In the genomic region with DNA sequence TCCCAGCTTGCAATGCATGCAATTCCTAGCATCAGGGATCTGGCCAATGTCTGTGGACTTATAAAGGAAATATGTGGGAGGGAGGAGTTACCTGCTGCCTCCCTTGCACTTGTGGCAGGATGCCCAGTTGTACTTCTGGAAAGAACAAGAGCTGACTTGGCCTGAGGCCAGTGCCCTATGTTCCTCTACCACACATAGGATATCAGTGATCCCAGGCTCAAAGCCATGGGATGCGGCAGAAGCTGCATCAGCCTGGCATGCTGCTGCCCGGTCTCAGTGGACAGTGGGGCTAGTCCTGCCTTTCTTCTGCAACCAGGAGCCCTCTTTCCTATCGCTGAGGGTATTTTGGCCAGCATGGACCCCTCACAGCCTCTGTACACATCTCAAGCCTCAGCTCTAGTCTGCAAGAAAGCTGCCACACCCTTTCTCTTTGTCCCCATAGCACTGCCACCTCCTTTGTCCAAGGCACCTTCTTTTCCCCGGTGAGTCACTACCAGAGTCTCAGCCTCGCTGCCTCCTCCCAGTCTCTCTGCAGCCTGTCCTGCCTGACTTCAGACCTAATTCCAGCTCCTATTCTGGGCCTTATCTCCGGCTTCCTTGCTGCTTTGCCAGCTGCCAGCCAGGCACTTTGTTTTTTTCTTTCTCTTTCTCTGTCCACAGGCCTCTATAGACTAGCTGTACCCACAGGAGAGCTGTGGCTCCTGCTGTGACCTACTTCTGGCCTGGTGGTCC, we compare ENCODE assay signal across 8 mouse cellular contexts. TPM values are rescaled to one million over a fixed set of nuclear protein-coding genes. Genes with fewer than 3 reads are reported as not detected.
DNase-seq lines count a peak whose midpoint lies in the region; ATAC-seq and TF ChIP-seq lines count a peak whose summit lies in the region.

No protein-coding gene starts in this region.

- DNase-seq in hindbrain, embryonic 10.5 days (ENCODE audit: low spot score) = no peak
- no peak for DNase-seq in hindbrain, embryonic 11.5 days (ENCODE audit: low spot score)
- peak; percentile 85 to 90 for DNase-seq in cerebellum, adult 2 months
- DNase-seq in heart, adult 9 months (ENCODE audit: low spot score in 2 of 2) = peak; percentile 66 to 75
- DNase-seq in kidney, adult 9 months = peak; percentile 94
- peak; percentile 76 for DNase-seq in ovary, postnatal 36 days (ENCODE audit: low spot score)
- DNase-seq in embryo, embryonic 11 days = no peak

- H3K4me2 ChIP-seq in hindbrain, embryonic 11.5 days (replicated peaks; ENCODE audit: low read depth, low read length) = no peak overlapping the region
- no peak overlapping the region for H3K4me2 ChIP-seq in liver, embryonic 12.5 days

- H3K36me3 ChIP-seq in hindbrain, embryonic 10.5 days = peaks cover 8% of the 10 kb centered on the region; the same call in 1 of the 2 replicates
- H3K36me3 ChIP-seq in hindbrain, embryonic 11.5 days (ENCODE audit: control insufficient read depth, insufficient read depth, low read length) = no peaks in the 10 kb centered on the region
- H3K36me3 ChIP-seq in liver, embryonic 12.5 days = 0 out of 2 replicates have a peak, but pooled peaks cover 2% of the 10 kb centered on the region

- H3K27me3 ChIP-seq in hindbrain, embryonic 10.5 days (ENCODE audit: insufficient read depth, poor library complexity, severe bottlenecking) = no peaks in the 10 kb centered on the region
- H3K27me3 ChIP-seq in hindbrain, embryonic 11.5 days (ENCODE audit: control insufficient read depth, insufficient read depth, low read length) = no peaks in the 10 kb centered on the region
- H3K27me3 ChIP-seq in cerebellum, adult 2 months (ENCODE audit: control insufficient read depth, insufficient read depth, low read length) = no peaks in the 10 kb centered on the region
- no peaks in the 10 kb centered on the region for H3K27me3 ChIP-seq in liver, embryonic 12.5 days (replicated peaks)

- TF ChIP-seq CTCF in cerebellum, adult 2 months (IDR thresholded peaks at IDR 0.05; ENCODE audit: borderline replicate concordance, insufficient read depth, low read depth, low read length) = no peak

- H3K4me3 ChIP-seq in hindbrain, embryonic 10.5 days = no peak overlapping the region
- no peak overlapping the region for H3K4me3 ChIP-seq in hindbrain, embryonic 11.5 days (ENCODE audit: low read depth, low read length)
- no peak overlapping the region for H3K4me3 ChIP-seq in cerebellum, adult 2 months (replicated peaks; ENCODE audit: insufficient read depth, low read depth, low read length)
- no peak overlapping the region for H3K4me3 ChIP-seq in liver, embryonic 12.5 days

- H3K4me1 ChIP-seq in hindbrain, embryonic 10.5 days (replicated peaks) = peaks cover 62% of the 10 kb centered on the region
- H3K4me1 ChIP-seq in hindbrain, embryonic 11.5 days (replicated peaks; ENCODE audit: control insufficient read depth, insufficient read depth, low read length) = peaks cover 14% of the 10 kb centered on the region
- peaks cover 74% of the 10 kb centered on the region for H3K4me1 ChIP-seq in cerebellum, adult 2 months (ENCODE audit: control insufficient read depth, insufficient read depth, low read length)
- H3K4me1 ChIP-seq in liver, embryonic 12.5 days = peaks cover 65% of the 10 kb centered on the region

- no peaks in the 10 kb centered on the region for H3K9me3 ChIP-seq in hindbrain, embryonic 10.5 days
- H3K9me3 ChIP-seq in hindbrain, embryonic 11.5 days (ENCODE audit: control insufficient read depth, low read length) = no peaks in the 10 kb centered on the region
- no peaks in the 10 kb centered on the region for H3K9me3 ChIP-seq in liver, embryonic 12.5 days (replicated peaks)

- 76% methylated on average over 6 of the region's 6 CpGs for WGBS in hindbrain, embryonic 10.5 days
- WGBS in hindbrain, embryonic 11.5 days = 80% methylated on average over 6 of the region's 6 CpGs
- WGBS in cerebellum, adult 2 months = 4% methylated on average over 6 of the region's 6 CpGs
- 69% methylated on average over 6 of the region's 6 CpGs for WGBS in liver, embryonic 12.5 days (ENCODE audit: insufficient replicate concordance)

- peak overlapping the region; percentile 65 for H3K27ac ChIP-seq in hindbrain, embryonic 10.5 days
- H3K27ac ChIP-seq in hindbrain, embryonic 11.5 days (ENCODE audit: low read depth, low read length) = no peak overlapping the region
- H3K27ac ChIP-seq in cerebellum, adult 2 months (ENCODE audit: insufficient read depth, low read length) = peak overlapping the region; percentile 98
- H3K27ac ChIP-seq in liver, embryonic 12.5 days = peak overlapping the region; percentile 1; the same call in 1 of the 2 replicates

- H3K9ac ChIP-seq in hindbrain, embryonic 11.5 days (ENCODE audit: low read depth, low read length) = no peak overlapping the region
- no peak overlapping the region for H3K9ac ChIP-seq in liver, embryonic 12.5 days

- TF ChIP-seq POLR2A in cerebellum, adult 2 months (IDR thresholded peaks at IDR 0.05; ENCODE audit: borderline replicate concordance, insufficient read depth, low read length) = no peak

- no peak for ATAC-seq in hindbrain, embryonic 11.5 days (ENCODE audit: low FRiP score)
- ATAC-seq in liver, embryonic 12.5 days = no peak

RNA-seq across cellular contexts. Expression of gene Ccdc12, which starts 28.0 kb away (rescaled TPM):
- polyA plus RNA-seq in hindbrain, embryonic 10.5 days (2016; fragmentation: Nextera tagmentation; extraction: Ambion mirVana) = 173 and 180 TPM in 2 replicates
- 141 and 145 TPM in 2 replicates for polyA plus RNA-seq in hindbrain, embryonic 11.5 days (2014; fragmentation: Nextera tagmentation; extraction: Ambion mirVana)
- 98.5 and 102 TPM in 2 replicates for polyA plus RNA-seq in cerebellum, adult 2 months (2012; rRNA removed)
- polyA plus RNA-seq in liver, embryonic 12.5 days (2016; fragmentation: Nextera tagmentation; extraction: Ambion mirVana) = 103 and 105 TPM in 2 replicates

RNA-seq across cellular contexts. Expression of gene Nbeal2, which starts 30.3 kb away (rescaled TPM):
- 1.4 and 1.7 TPM in 2 replicates for polyA plus RNA-seq in hindbrain, embryonic 10.5 days (2016; fragmentation: Nextera tagmentation; extraction: Ambion mirVana)
- 1.9 and 2.4 TPM in 2 replicates for polyA plus RNA-seq in hindbrain, embryonic 11.5 days (2014; fragmentation: Nextera tagmentation; extraction: Ambion mirVana)
- polyA plus RNA-seq in cerebellum, adult 2 months (2012; rRNA removed) = 16.8 and 19.1 TPM in 2 replicates
- polyA plus RNA-seq in liver, embryonic 12.5 days (2016; fragmentation: Nextera tagmentation; extraction: Ambion mirVana) = 4.7 and 4.9 TPM in 2 replicates

RNA-seq across cellular contexts. Expression of gene Myl3, which starts 57.4 kb away (rescaled TPM):
- polyA plus RNA-seq in hindbrain, embryonic 10.5 days (2016; fragmentation: Nextera tagmentation; extraction: Ambion mirVana) = 2.0 TPM in 1 of 2 replicates, not detected in the other
- 0.42 and 0.73 TPM in 2 replicates for polyA plus RNA-seq in hindbrain, embryonic 11.5 days (2014; fragmentation: Nextera tagmentation; extraction: Ambion mirVana)
- polyA plus RNA-seq in cerebellum, adult 2 months (2012; rRNA removed) = 0.43 and 0.51 TPM in 2 replicates
- 0.48 and 1.6 TPM in 2 replicates for polyA plus RNA-seq in liver, embryonic 12.5 days (2016; fragmentation: Nextera tagmentation; extraction: Ambion mirVana)

Comparison
In these comparisons a context has a peak if more than half of its experiments do, and no peak if none do; other contexts are left out.
1. DNase-seq: peak in cerebellum, adult 2 months (2 of 2), heart, adult 9 months (2 of 2), kidney, adult 9 months (single experiment) and ovary, postnatal 36 days (single experiment); none in hindbrain, embryonic 10.5 days (single experiment), hindbrain, embryonic 11.5 days (single experiment) and embryo, embryonic 11 days (single experiment).